Mouse (Mus musculus) embryo, embryonic 10 days (tissue): ENCODE measurements around the gene Arl8b.

ENCODE experiments used
- DNase-seq: peaks from one replicate; pipeline ENCODE4 v3.0.0-alpha.2; 2015; ENCODE audit warnings: low spot score

The Arl8b gene

DNA sequence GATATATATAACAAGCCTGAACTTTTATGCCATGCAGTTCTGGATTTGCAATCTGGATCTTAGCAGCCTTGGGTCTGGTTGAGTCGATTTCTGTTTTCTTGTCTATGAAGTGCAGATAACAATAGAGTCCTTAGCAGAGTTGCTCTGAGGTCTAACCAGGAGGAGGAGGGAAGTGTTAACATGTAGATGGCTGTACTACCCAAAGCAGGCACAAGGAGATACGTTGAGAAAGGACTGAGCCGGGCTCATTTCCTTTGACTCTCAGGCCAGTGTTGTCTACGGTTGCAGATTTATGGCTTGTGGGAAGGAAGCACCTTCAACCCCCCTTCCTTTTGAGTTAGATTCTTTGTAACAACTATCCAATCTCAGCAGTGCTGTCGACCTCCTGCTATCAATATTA, 1.9 kb downstream of the Arl8b start:
- no peak for DNase-seq

DNA sequence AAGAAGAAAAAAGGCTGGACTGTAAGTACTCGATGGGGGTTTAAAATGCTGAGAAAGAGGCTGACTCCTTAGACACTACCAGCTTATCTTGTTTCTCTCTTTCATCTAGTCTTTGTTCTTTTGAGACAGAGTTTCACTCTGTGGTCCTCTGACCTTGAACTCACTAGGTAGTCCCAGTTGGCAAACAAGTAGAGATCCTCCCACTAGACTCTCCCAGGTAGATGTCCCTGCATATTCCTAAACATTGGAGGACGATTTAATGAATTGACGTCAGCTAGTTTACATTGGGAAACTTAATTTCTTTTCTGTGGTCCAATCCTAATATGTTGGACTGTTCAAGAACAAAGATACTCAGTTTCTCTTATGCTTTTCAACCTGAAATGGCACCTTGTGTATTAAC, 2.7 kb downstream of the Arl8b start:
- no peak for DNase-seq

DNA sequence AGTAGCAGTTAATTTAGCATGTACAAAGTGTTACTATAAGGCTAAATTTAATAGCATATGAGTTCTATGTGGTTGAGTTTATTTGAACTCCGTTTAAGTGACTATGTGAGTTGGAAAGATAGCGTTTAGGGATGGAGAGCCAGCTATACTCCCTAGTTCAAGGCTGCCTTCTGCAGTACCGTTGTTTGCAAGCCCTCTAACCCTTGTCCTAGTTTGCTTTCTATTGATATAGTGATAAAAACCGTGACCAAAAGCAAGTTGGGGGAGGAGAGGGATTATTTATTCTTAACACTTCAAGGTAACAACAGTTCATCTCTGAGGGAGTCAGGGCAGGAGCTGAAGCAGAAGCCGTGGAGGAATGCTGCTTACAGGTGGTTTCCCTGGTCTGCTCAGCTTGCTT, 8.6 kb downstream of the Arl8b start:
- no peak for DNase-seq

DNA sequence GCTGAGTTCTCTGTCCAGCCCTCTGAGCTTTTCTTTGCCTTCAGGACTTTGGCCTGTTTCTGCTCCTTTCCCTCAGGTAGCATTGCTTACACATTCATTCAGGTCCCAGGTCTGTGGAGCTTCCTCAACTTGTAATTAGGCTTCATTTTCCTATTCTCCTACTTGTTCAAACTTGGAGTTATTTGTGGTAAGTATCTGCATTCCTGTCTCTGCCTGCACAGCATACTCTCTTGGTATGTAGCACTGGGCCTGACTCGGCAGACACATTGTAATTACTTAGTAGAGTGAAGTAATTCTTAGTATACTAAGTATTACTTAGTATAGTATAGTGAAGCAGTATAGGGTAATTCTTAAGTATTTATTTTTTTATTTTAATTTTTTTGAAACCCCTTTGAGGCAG, 13.0 kb downstream of the Arl8b start:
- DNase-seq = no peak

DNA sequence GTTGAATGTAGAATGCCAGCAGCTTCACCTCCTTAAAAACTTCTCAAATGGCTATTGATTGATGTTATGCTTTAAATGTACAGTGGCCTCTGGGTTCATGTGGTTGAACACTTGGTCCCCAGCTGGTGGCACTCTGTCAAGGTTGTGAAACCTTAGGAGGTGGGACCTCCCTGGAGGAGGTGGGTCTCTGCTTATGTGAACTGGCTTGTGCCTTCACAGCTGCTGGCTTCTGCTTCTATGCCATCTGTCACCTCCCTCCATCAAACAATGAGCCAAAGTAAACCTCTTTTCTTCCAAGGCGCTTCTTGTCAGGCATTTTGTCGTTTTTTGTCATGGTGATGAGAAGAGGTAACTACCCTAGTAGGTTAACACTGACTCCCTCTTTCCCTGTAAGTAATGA, 13.8 kb downstream of the Arl8b start:
- peak; percentile 9 for DNase-seq

DNA sequence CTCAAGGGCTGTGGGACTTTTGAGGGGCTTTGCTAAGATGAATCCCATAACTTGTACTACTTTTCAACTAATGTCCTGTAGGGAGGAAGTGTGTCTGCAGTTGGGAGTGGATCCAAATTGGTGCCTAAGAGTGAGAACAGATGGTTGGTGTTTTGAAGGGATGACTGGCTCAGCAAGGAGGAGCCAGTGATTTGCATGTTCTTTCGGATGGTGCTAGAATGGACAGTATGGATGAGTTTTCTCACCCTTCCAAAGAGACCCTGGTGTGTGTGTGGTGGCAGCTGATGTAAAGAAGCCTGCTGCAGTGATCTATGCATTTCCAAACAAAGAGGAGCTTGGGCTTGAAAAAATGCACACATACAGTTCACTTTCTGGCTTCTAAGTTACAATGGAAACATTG, 22.3 kb downstream of the Arl8b start:
- DNase-seq = no peak

DNA sequence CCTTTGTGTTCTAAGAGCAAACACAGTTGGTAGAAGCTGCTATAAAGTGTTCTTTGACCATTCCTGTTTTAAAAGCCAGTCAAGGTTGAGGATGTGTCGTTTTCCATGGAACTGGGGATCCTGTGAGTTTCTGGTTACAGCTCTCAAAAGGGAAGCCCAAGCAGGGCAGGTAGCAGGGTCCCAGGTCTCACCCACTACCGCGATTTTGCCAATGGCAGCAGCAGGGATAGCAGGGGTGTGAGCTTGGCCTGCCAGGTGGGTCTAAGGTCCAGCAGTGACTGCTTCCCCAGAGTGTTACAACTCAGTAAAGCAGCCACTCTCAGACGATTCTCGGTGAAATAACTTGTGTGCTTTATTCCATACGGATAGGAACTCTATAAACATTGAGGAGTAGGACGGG, 23.0 kb downstream of the Arl8b start:
- no peak for DNase-seq

DNA sequence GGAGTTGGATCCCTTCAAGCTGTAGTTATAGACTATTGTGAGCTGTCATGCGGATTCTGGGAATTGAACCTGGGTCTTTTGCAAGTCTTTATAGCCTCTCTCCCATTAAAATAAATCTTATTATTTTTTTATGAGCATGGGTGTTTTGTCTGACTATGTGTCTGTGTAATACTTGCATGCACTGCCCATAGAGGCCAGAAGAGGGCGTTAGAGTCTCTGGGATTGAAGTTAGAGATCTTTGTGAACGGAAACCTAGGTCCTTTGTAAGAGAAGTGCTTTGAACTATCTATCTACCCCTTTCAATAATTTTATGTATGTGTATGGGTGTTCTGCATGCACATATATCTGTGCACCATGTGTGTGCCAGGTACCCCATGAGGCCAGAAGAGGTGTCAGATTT, 24.5 kb downstream of the Arl8b start:
- no peak for DNase-seq

DNA sequence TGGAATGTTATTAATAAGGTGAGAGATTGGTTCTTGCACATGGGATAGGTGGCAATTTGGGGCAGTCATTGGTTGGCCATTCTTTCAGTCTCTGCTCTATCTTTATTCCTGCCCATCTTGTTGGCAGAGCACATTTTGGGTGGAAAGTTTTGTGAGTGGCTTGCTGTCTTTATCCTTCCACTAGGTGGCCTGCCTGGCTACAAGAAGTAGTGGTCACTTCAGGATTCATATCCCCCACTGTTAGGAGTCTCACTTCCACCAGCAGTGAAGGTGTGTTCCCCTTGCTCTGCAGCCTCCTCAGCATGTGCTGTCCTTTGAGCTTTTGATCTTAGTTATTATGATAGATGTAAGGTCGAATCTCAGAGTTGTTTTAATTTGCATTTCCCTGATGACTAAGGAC, 25.9 kb downstream of the Arl8b start:
- DNase-seq = no peak

DNA sequence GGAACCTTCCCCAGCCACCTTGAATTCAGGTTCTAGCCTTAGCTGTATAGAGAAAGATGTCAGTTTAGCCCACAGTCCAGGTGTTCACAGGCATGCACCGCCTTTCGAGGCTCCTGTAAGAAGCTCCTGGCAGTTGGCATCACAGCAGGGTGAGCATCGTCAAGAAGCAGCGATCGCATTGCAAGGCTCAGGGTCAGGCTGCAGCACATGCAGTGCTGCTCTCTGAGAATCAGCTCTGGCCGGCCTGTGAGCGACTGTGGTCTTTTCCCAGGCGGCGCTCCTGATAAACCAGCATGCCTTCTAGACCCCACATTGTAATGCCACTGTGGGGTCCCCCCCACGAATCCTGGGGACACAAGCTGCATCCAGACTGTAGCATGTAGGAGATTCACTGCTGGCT, 27.3 kb downstream of the Arl8b start:
- DNase-seq = no peak

DNA sequence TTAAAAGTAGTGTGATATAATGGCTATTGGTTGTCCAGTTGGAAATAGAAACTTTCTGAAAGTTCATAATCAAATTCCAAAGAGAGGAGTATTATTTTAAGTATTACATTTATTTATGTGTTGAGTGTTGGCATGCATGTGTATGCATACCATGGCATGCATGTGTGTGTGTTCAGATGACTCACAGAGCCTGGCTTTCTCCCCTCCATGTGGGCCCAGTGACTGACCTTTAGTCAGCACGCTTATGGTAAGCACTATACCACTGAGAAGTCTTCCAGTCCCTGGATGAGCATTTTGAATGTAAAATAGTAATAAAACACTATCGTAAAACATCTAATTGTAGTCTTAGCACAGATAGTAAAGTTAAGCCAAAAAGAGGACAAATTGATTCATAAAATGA, 29.2 kb downstream of the Arl8b start:
- DNase-seq = no peak

DNA sequence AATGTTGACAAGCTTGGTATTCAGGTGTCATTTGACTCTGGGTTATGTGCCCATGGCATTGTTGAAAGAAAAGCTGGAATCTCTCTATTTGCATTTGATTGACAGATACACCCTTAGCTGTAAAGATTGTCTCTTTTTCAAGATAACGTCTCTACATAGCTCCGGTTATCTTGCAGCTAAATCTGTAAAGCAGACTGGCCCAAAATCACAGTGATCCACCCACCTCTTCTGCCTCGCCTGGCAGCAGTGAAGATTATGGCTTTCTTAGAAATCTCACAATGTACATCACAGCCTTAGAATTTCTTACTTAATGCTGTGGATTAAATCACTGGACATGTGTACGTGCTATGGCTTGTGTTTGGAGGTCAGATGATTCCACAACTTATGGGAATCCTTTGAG, 34.6 kb downstream of the Arl8b start:
- no peak for DNase-seq

DNA sequence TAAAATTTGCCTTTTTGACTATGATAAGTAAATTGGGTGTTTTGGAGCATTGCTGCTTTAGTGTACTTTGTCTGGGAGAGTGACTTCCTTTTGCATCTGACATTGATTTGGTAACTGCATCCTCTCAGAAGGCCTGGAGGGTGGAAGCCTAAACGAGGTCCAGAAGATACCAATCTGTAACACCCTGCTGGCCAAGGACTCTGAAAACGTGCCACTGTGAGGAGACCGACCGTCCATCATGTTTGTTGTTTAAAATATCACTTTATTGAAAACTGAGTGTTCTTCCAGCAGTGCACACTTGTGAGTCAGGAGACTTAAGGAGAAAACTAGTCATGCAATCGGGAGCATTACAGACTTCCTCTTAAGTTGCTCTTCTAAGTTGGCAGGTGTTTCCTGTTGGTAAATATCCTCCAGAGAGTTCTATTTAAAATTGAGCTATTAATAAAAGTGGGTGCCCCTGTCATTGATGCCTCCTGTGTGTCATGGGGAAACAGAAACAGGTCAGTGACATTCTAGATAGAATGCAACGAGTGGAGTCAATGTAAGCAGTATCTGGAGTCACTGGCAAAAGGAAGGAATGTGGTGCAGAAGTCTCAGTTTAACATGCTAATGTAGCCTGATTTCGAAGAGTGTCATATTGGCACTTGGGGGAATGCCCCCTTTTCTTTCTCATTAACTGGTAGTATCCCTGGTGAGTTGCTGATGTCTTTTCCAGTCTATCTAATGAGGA, 42.1 kb downstream of the Arl8b start:
- DNase-seq = no peak

DNA sequence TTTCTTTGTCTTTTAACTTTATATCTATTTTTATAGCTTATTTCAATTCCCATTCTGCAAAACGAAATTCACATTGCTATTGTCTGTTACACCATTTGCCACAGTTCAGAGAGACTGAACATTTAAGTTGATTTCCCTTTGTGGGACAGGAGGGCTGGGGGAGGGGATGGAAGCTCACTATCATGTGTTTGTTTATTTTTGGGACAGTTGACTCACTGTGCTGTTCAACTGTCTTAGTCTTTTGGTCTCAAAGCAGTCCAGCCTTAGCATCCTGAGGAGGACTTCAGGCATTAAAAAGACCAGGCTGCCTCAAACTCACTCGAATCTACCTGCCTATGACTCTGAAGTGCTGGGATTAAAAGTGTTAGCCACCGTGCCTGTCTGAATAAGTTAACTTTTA, 43.2 kb downstream of the Arl8b start:
- no peak for DNase-seq

DNA sequence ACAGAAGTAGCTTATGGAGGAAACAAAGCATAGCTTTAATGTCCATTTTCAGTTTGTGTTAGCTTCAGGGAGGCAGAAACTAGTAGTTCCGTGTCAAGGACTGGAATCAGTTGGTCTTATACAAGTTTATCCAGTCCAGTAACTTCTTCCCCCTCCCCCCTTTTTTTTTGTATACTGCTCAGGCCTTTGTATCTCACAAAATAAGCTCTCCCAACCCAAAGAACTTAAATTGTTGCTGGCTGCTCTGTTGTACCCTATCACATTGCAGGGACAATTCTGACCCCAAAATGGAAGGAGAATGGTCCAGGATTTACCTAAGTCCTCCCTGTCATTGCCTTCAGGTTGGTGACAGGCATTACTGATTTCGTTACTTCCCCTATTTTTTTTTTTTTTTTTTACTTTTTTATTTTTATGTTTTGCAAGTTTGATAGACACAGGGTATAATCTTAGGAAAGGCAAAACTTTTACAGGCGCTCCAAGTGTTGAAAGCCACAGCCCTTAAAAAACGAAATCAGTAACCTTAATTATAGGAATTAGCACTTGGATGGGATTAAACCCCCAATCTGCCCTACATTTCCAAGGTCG, 44.5 kb downstream of the Arl8b start:
- DNase-seq = no peak

DNA sequence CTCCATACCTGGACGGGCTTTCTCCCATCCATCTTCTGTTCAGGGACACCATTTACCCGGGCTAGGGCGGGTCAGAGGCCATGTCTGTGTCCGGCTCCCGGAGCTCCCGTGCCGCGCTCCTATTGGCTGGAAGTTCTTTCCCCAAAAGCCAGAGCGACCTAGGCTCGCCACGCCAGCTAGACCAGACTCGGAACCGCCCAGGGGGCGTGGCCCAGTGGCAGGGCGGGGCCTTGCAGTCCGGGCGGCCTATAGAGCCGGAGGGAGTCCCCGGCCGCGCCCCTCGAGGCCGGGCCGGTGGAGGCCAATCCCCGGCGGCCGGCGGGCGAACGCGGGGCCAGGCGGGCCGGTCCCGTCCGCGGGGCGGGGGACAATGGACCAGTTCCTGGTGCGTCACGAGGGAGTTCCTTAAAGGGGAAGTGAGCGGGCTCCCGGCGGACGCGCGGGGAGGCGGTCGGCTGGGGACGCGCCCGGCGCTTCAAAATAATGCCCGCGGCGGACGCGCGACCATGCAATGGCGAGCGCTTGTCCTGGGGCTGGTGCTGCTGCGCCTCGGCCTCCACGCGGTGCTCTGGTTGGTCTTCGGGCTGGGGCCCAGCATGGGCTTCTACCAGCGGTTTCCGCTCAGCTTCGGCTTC, 45.5 kb downstream of the Arl8b start, which contains the start of gene Edem1:
Edem1 (plus strand) TSS at position 408 of the 635 bp plus-strand sequence.
- DNase-seq = peak; percentile 98

DNA sequence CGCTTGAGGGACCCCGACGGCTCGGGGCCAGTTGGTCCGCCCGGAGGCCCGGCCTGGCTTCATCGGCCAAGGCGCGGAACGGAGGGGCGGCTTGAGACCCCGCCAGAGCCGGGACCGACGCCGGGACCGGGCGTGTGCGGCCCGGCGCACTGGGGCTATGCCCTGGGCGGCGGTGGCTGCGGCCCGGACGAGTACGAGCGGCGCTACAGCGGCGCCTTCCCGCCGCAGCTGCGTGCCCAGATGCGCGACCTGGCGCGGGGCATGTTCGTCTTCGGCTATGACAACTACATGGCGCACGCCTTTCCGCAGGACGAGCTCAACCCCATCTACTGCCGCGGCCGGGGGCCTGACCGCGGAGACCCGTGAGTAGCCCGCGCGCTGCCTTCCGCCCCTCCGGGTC, 46.0 kb downstream of the Arl8b start:
- peak; percentile 43 for DNase-seq

DNA sequence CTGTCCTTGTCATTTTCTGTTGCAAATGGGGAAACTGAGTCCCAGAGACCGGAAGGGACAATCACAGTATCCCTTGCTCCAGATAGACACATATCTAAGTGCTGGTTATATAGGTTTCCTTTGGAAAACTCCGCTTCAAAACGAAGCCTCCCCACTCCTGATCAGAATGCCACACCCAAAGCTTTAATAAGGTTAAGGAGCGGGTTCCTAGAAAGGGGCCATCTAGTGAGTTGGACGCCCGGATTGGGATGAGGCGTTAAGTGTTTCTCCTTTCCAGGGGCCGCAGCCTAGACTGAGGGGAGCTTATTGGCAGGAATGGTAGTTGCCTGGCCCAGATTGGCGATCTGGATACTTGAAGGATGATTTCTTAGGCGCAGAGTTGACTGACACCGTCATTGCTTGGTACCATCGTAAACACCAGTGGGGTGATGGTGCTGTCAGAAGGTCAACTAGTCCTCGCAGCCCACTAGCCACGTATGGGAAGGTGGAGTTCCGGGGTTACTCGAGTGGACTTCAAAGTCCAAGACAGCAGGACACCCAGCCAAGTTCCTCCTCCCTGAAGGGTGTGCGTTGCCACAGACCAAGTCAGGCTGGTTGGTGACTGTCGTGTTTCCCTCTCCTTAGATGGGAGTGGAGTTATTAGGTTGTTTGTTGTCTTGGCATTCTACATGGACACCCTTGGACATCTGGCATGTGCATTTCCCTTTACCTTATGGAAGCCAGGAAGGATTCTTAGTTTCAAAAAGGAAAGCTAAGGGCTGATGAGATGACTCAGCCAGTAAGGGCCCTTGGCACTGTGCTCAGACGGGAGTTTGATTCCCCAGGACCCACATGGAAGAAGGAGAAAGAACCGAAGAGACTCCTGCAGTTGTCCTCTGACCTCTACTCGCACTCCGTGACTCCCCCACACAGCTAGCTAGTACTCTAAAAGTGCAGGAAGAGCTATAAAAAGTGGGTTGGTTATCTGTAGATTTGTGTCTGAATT, 46.8 kb downstream of the Arl8b start:
- DNase-seq = peak; percentile 13

DNA sequence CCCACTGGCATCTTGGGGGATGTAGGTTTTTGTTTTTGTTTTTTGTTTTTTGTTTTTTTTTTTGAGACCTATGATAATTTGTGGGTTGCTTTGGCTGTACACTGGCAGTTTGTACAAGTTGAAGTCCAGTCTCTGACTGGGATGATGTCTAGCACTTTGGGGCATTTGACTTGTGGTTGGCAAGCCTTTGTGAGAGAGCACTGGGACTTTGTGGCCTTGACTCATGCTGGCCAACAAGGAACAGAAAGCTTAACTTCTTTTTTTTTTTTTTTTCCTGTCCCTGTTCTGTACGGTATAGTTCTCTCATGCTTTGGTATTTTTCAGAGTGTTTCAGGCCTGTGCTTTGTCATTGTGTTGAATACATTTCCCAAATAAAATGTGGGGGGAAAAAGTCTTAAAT, 49.3 kb downstream of the Arl8b start:
- DNase-seq = no peak

DNA sequence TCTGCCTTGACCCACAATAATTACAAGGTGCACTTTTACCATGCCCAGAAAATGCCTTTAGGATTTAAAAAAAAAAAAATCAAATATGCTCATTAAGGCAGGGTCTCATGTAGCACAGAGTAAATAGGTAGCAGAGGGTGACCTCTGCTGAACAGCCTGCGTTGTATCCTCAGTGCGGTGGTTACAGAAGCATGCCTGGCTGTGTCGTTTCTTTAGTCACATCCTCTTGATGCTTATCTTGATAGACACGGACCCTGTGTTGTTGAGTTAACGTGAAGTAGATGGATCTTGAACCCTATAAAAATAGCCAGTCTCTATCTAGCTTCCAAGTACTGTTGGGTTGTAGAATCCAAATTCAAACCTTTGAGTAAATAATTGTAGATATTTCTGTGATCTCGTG, 50.1 kb downstream of the Arl8b start:
- DNase-seq = no peak

DNA sequence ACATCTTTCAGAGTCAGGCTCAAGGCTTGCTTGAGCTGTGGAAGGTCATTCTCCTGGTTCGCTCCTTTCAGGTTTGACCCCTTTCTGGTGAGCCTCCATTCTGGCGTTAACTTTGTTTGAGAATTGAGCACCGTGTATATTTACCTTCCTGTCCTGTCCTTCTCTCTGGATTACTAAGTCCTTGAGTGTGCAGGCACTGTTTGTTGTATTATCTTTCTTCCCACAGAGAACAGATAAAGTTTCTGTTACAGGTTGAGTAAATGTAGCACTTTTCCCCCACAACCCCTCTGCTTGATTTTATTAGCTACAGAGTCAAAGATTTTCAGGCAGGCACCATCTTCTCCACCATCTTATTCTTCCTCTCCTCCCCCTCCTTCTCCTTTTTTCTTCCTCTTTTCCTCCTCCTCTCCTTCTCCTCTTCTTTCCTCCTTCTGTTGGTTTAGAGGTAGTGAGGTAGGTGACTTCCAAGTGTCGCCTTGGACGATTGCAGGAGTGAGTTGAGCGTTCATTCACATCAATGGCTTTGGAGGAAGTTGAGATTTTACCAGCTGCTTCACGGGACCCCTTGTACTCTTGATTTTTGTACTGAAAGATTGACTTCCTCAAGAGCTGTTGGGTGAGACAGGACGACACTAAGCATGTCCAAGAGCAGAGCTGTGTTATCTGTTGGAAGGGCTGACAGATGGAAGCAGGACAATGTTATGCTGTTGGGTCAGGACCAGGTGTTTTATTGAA, 51.2 kb downstream of the Arl8b start:
- no peak for DNase-seq
